In genomic region chr12:41250123-41250522, GRCm38 (mm10) we compare ENCODE assay signal across 16 mouse cellular contexts.
"Had no signal": no experiment of that assay in that cellular context is flagged by ENCODE, and none has a peak within 500 bp of the region (broad histone marks: within the 10 kb centered on the region; RNA-seq: fewer than 3 reads in every experiment).

No protein-coding gene starts in this region.

- H3K27ac ChIP-seq: lung, embryonic 15.5 days; macrophage; midbrain, embryonic 13.5 days; midbrain, embryonic 15.5 days; neural tube, embryonic 12.5 days; stomach, embryonic 15.5 days; stomach, postnatal 0 days had no signal

- H3K4me3 ChIP-seq: lung, embryonic 15.5 days; megakaryocyte, embryonic 14.5 days; midbrain, embryonic 13.5 days; midbrain, embryonic 15.5 days; neural tube, embryonic 12.5 days; stomach, embryonic 15.5 days had no signal

- H3K4me1 ChIP-seq: lung, embryonic 15.5 days; midbrain, embryonic 13.5 days; midbrain, embryonic 15.5 days; neural tube, embryonic 12.5 days; stomach, embryonic 15.5 days had no signal

- H3K27me3 ChIP-seq: lung, embryonic 15.5 days; megakaryocyte, embryonic 14.5 days; midbrain, embryonic 13.5 days; midbrain, embryonic 15.5 days; neural tube, embryonic 12.5 days; stomach, embryonic 15.5 days had no signal

- ATAC-seq: lung, postnatal 0 days; midbrain, embryonic 13.5 days; midbrain, embryonic 15.5 days had no signal

- H3K9me3 ChIP-seq: lung, embryonic 15.5 days; megakaryocyte, embryonic 14.5 days; midbrain, embryonic 13.5 days; midbrain, embryonic 15.5 days; neural tube, embryonic 12.5 days; stomach, embryonic 15.5 days had no signal

- H3K9ac ChIP-seq: lung, embryonic 15.5 days; midbrain, embryonic 13.5 days; midbrain, embryonic 15.5 days; neural tube, embryonic 12.5 days; stomach, embryonic 15.5 days had no signal

- DNase-seq: lung, postnatal 14 days; lung, postnatal 36 days; right cerebral cortex, postnatal 14 days; thymus, adult 2 months; thymus, postnatal 25 days; thymus, postnatal 4 days had no signal

- H3K36me3 ChIP-seq: lung, embryonic 15.5 days; midbrain, embryonic 13.5 days; midbrain, embryonic 15.5 days; neural tube, embryonic 12.5 days; stomach, embryonic 15.5 days had no signal

- H3K4me2 ChIP-seq: lung, embryonic 15.5 days; midbrain, embryonic 11.5 days; midbrain, embryonic 13.5 days; midbrain, embryonic 15.5 days; neural tube, embryonic 12.5 days; stomach, embryonic 15.5 days had no signal
